Mouse (Mus musculus) myocyte (in vitro differentiated cells): Measurements from ENCODE around the gene Mapk8ip3. TPM values are rescaled to one million over a fixed set of nuclear protein-coding genes. Genes with fewer than 3 reads are reported as not detected.

Experiments used
- H3K27me3 ChIP-seq: one replicate; pipeline ENCODE4 v1.6.1; 2011; ENCODE audit not compliant: control insufficient read depth, insufficient read depth, insufficient read length
- H3K36me3 ChIP-seq: one replicate; pipeline ENCODE4 v1.6.1; 2011; ENCODE audit not compliant: control insufficient read depth, insufficient read depth
- H3K4me2 ChIP-seq: one replicate; pipeline ENCODE4 v1.6.1; 2011; ENCODE audit warnings: low read depth, control low read depth
- H3K4me3 ChIP-seq: one replicate; pipeline ENCODE4 v1.5.1; 2011; ENCODE audit warnings: mild to moderate bottlenecking, control low read depth, moderate library complexity
- H3K79me2 ChIP-seq: one replicate; pipeline ENCODE4 v1.6.1; 2011; ENCODE audit not compliant: control insufficient read depth, insufficient read depth
- H3ac ChIP-seq: one replicate; pipeline ENCODE4 v1.6.1; 2011; ENCODE audit not compliant: control insufficient read depth, insufficient read length
- CEBPB ChIP-seq: IDR thresholded peaks from 2 replicates; pipeline ENCODE4 v1.6.1; 2011; ENCODE audit warnings: mild to moderate bottlenecking, moderate library complexity; ENCODE audit not compliant: poor library complexity, insufficient read depth, severe bottlenecking
- E2F4 ChIP-seq: IDR thresholded peaks from one replicate; pipeline ENCODE4 v1.6.1; 2011; ENCODE audit warnings: mild to moderate bottlenecking, control low read depth, moderate library complexity; ENCODE audit not compliant: insufficient read depth
- MAX ChIP-seq: IDR thresholded peaks from one replicate; pipeline ENCODE4 v1.6.1; 2011; ENCODE audit warnings: low read depth, mild to moderate bottlenecking, control low read depth
- MYOD1 ChIP-seq, 3 experiments: IDR thresholded peaks; one replicate each; pipeline ENCODE4 v1.6.1; 2011; ENCODE audit warnings: control low read depth in 2 of 3, low read depth in 2 of 3, mild to moderate bottlenecking in 2 of 3, moderate library complexity in 1 of 3; ENCODE audit not compliant: insufficient read length in 2 of 3, control insufficient read depth in 1 of 3
- MYOG ChIP-seq, 3 experiments: IDR thresholded peaks; one replicate each; pipeline ENCODE4 v1.6.1; 2011; ENCODE audit warnings: control low read depth in 2 of 3, low read depth in 2 of 3, mild to moderate bottlenecking in 2 of 3; ENCODE audit not compliant: insufficient read length in 2 of 3, control insufficient read depth in 1 of 3, insufficient read depth in 1 of 3
- POLR2A ChIP-seq: IDR thresholded peaks from one replicate; pipeline ENCODE4 v1.6.1; 2011; ENCODE audit warnings: low read depth, mild to moderate bottlenecking, control low read depth, moderate library complexity; ENCODE audit not compliant: insufficient read length
- POLR2AphosphoS2 ChIP-seq: IDR thresholded peaks from one replicate; pipeline ENCODE4 v1.6.1; 2011; ENCODE audit warnings: low read depth, control low read depth; ENCODE audit not compliant: insufficient read length
- REST ChIP-seq: IDR thresholded peaks from one replicate; pipeline ENCODE4 v1.6.1; 2011; ENCODE audit warnings: mild to moderate bottlenecking, control low read depth, moderate library complexity; ENCODE audit not compliant: insufficient read depth, insufficient read length
- SRF ChIP-seq: IDR thresholded peaks from one replicate; pipeline ENCODE4 v1.6.1; 2011; ENCODE audit warnings: low read depth; ENCODE audit not compliant: control insufficient read depth, insufficient read length
- TCF12 ChIP-seq: IDR thresholded peaks from one replicate; pipeline ENCODE4 v1.6.1; 2011; ENCODE audit warnings: mild to moderate bottlenecking, control low read depth; ENCODE audit not compliant: poor library complexity, insufficient read depth, severe bottlenecking
- TCF3 ChIP-seq: IDR thresholded peaks from one replicate; pipeline ENCODE4 v1.6.1; 2011; ENCODE audit warnings: low read depth, control low read depth; ENCODE audit not compliant: insufficient read length
- USF1 ChIP-seq: IDR thresholded peaks from one replicate; pipeline ENCODE4 v1.6.1; 2011; ENCODE audit warnings: low read depth, mild to moderate bottlenecking, control low read depth, moderate library complexity
- polyA plus RNA-seq: library from polyadenylated mRNA; unstranded; fragments of >200 nt; fragmentation: generic; extraction: Trizol; gene quantifications from one replicate; pipeline ENCODE4 v1.2.1, GENCODE M21; 2012; ENCODE audit warnings: missing spikeins

Mapk8ip3 gene
- polyA plus RNA-seq, 1 experiment = 47.6 TPM

DNA sequence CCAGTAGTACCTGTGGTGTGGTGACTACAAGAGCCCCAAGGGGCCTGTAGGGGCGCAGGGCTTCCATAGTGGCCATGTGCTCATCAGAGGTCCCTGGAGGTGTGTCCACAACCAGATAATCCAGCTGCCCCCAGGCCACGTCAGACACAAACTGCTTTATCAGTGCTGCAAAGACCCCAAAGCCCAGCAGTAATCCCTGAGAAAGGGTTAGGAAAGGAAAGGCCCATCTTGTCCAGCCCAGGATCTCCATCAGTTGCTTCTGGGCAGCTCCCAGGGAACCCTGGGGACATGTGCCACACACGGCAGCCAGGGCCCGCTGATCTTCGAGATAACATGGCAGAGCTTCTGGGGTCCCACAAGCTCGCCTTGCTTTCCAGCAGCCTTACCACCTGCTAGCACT lies 52.4 kb downstream of the Mapk8ip3 start:
- Histone ChIP-seq H3ac (no peak overlapping the region), H3K36me3 (no peaks in the 10 kb centered on the region), H3K4me3 (no peak overlapping the region), H3K4me2 (no peak overlapping the region), H3K79me2 (peaks cover 6% of the 10 kb centered on the region), H3K27me3 (no peaks in the 10 kb centered on the region)
- TF ChIP-seq MYOD1 (IDR thresholded peaks at IDR 0.05; ENCODE audit: control insufficient read depth in 1 of 3, insufficient read length in 2 of 3, low read depth in 2 of 3) (no peak), TCF12 (no peak), POLR2A (no peak), POLR2AphosphoS2 (no peak), CEBPB (no peak), MAX (no peak), REST (no peak), E2F4 (no peak), TCF3 (no peak), USF1 (no peak), MYOG (IDR thresholded peaks at IDR 0.05; ENCODE audit: control insufficient read depth in 1 of 3, insufficient read depth in 1 of 3, insufficient read length in 2 of 3, low read depth in 2 of 3) (no peak), SRF (no peak)

DNA sequence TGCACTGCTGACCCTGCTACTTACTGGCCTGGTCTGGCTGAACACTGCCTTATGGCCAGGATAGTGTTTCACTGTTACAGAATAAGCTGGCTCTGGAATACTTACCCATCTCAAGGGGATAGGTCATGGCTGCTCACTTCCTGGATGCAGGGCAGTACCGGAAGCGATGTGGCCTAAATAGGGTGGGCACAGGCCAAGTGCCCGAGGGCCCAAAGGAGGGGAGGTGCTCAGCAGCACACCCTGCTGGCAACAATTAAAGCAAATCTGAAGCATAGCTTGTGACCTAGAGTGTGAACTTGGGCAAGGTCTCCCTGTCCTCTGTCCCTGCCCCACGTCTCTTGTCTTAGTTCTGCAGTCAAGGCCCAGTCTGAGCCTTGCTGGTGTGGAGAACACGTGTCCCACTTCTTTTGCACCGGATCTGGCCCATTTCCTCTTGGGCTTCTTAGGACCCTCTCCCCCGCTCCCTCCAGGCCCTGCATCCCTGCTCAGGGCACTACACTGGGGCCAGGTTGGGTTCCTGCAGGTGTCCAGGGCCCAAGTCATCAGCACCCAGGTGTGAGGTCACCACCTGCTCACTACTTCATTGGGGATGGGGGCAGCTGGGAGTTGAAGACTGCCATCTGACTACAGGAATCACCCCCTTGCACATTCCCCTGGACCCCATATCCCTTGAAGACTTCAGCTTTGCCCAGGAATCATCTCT lies 54.9 kb downstream of the Mapk8ip3 start:
- no peaks in the 10 kb centered on the region for H3K79me2 ChIP-seq
- H3K27me3 ChIP-seq = no peaks in the 10 kb centered on the region
- H3ac ChIP-seq = no peak overlapping the region
- H3K4me3 ChIP-seq = no peak overlapping the region
- peak overlapping the region; percentile 44 for H3K4me2 ChIP-seq
- no peaks in the 10 kb centered on the region for H3K36me3 ChIP-seq
- no peak for TF ChIP-seq MAX
- TF ChIP-seq TCF3 = no peak
- TF ChIP-seq POLR2A = no peak
- no peak for TF ChIP-seq SRF
- TF ChIP-seq E2F4 = no peak
- TF ChIP-seq POLR2AphosphoS2 = no peak
- no peak for TF ChIP-seq USF1
- no peak for TF ChIP-seq MYOD1 (IDR thresholded peaks at IDR 0.05; ENCODE audit: control insufficient read depth in 1 of 3, insufficient read length in 2 of 3, low read depth in 2 of 3)

DNA sequence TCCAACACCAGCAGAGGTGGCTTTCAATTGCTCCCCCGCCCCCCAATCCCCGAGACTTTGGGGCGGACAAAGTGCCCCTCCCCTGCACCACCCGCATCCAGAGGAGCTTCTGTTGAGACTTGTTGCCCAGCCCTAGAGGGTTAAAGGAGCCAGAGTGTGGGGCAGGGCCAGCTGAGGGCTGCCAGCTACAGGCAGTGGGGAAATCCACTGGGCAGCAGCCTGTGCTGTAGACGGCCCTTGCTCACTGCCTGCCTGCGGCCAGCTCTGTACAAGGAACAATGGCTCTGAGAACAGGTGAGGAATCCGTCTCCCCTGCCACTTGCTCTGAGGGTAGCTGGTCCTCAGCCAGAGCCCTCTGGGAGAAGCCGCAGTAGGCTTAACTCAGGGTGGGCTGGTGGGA lies 58.2 kb downstream of the Mapk8ip3 start:
- H3K4me2 ChIP-seq = no peak overlapping the region
- no peaks in the 10 kb centered on the region for H3K79me2 ChIP-seq
- H3K36me3 ChIP-seq = no peaks in the 10 kb centered on the region
- no peak overlapping the region for H3K4me3 ChIP-seq
- H3ac ChIP-seq = no peak overlapping the region
- peaks cover 5% of the 10 kb centered on the region for H3K27me3 ChIP-seq
- TF ChIP-seq MYOG (IDR thresholded peaks at IDR 0.05; ENCODE audit: control insufficient read depth in 1 of 3, insufficient read depth in 1 of 3, insufficient read length in 2 of 3, low read depth in 2 of 3) (no peak), TCF3 (no peak), USF1 (no peak), REST (no peak), MAX (no peak), SRF (no peak), CEBPB (no peak), POLR2AphosphoS2 (no peak), TCF12 (no peak), POLR2A (no peak), MYOD1 (IDR thresholded peaks at IDR 0.05; ENCODE audit: control insufficient read depth in 1 of 3, insufficient read length in 2 of 3, low read depth in 2 of 3) (no peak), E2F4 (no peak)

GRCm38 (mm10) chr17:24878117-24878397 lies 58.7 kb downstream of the Mapk8ip3 start:
- no peaks in the 10 kb centered on the region for H3K36me3 ChIP-seq
- TF ChIP-seq TCF3 = no peak
- TF ChIP-seq E2F4 = no peak
- TF ChIP-seq POLR2A = no peak
- TF ChIP-seq SRF = no peak
- no peak for TF ChIP-seq CEBPB
- TF ChIP-seq USF1 = no peak
- TF ChIP-seq POLR2AphosphoS2 = no peak
- no peak for TF ChIP-seq TCF12
- TF ChIP-seq MAX = no peak
- TF ChIP-seq MYOD1 (IDR thresholded peaks at IDR 0.05; ENCODE audit: control insufficient read depth in 1 of 3, insufficient read length in 2 of 3, low read depth in 2 of 3) = no peak
- no peak for TF ChIP-seq REST
- TF ChIP-seq MYOG (IDR thresholded peaks at IDR 0.05; ENCODE audit: control insufficient read depth in 1 of 3, insufficient read depth in 1 of 3, insufficient read length in 2 of 3, low read depth in 2 of 3) = no peak
- H3K79me2 ChIP-seq = no peaks in the 10 kb centered on the region
- H3K4me3 ChIP-seq = no peak overlapping the region
- peaks cover 5% of the 10 kb centered on the region for H3K27me3 ChIP-seq
- H3K4me2 ChIP-seq = no peak overlapping the region
- no peak overlapping the region for H3ac ChIP-seq
